Mouse (Mus musculus) bone marrow, adult 2 months (tissue): Measurements from ENCODE around the gene Larp6.

Source experiments
- CTCF ChIP-seq: fragments of 200-500 bp; IDR thresholded peaks from 2 replicates; pipeline ENCODE4 v1.5.1; 2011; ENCODE audit warnings: low read length, control low read depth; ENCODE audit not compliant: control insufficient read depth, insufficient read depth
- POLR2A ChIP-seq: fragments of 200-500 bp; IDR thresholded peaks from 2 replicates; pipeline ENCODE4 v1.6.1; 2011; ENCODE audit warnings: low read depth, mild to moderate bottlenecking, control low read depth, low read length, borderline replicate concordance; ENCODE audit not compliant: control insufficient read depth

DNA sequence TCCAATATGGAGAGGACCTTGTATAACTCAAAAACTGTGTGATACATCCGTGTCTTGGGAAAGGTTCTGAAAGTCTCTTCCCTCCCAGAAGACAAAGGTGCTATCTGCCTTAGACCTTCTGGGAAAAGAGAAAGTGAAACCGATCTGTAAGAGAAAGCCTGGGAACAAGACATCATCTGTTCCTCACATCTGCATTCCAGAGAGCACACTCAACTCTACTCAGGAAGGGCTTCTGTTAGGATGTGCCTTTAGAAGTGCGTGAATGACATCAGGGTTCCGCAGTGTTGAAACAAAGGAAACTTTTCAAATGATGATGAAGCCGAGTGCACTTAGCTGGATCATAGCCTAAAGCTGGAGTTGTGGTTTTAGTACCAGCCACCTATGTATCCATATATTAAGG is 47.9 kb upstream of the Larp6 start:
- TF ChIP-seq CTCF (no peak), POLR2A (no peak)
